Mouse (Mus musculus) liver, postnatal 0 days (tissue): ENCODE measurements around the gene Slc26a11.

Experiments used
- CTCF ChIP-seq: sonication (generic); IDR thresholded peaks from 2 replicates; pipeline ENCODE4 v1.5.1; 2016; ENCODE audit warnings: antibody characterized with exemption, low read depth
- EP300 ChIP-seq: IDR thresholded peaks from 2 replicates; pipeline ENCODE4 v1.6.1; 2016; ENCODE audit warnings: antibody characterized with exemption, low read depth, mild to moderate bottlenecking

DNA sequence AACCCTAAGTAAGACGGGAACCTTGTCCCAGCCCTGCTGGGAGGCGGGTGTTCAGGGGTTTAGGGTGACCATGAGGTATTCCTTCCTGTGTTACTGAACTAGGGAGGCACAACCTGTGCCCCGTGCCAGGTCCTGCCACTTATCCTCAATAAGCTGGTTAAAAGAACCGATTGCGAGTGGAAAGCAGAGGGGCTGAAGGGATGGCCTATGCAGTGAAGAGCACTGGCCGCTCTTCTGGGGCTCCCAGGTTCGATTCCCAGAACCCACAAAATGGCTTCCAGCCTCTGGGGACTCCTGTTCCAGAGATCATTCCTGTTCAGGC, 38.1 kb downstream of the Slc26a11 start:
- TF ChIP-seq CTCF (no peak), EP300 (no peak)
